Mouse (Mus musculus) heart, postnatal 10 days (tissue): ENCODE data around the gene Fam196b. TPM values are rescaled to one million over a fixed set of nuclear protein-coding genes. Genes with fewer than 3 reads are reported as not detected.

Experiments
- DNase-seq, 2 experiments: peaks; one replicate each; pipeline ENCODE4 v3.0.0; 2021
- intact Hi-C: fragments of 180-260 bp; cut with DNase I; formaldehyde crosslinking; loops from one replicate; pipeline ENCODE4 v1.15.1; 2025
- total RNA-seq, 2 experiments: library from RNA; stranded (reverse); gene quantifications; 2 replicates each; pipeline ENCODE4 v1.2.3; 2021

Fam196b gene
- total RNA-seq, 2 experiments from 2014 or later: not detected

- no peak for DNase-seq
- intact Hi-C loops: no loop called here
These were observed 9.0 kb downstream of the Fam196b start for GRCm38 (mm10) chr11:34323664-34324063.

DNA sequence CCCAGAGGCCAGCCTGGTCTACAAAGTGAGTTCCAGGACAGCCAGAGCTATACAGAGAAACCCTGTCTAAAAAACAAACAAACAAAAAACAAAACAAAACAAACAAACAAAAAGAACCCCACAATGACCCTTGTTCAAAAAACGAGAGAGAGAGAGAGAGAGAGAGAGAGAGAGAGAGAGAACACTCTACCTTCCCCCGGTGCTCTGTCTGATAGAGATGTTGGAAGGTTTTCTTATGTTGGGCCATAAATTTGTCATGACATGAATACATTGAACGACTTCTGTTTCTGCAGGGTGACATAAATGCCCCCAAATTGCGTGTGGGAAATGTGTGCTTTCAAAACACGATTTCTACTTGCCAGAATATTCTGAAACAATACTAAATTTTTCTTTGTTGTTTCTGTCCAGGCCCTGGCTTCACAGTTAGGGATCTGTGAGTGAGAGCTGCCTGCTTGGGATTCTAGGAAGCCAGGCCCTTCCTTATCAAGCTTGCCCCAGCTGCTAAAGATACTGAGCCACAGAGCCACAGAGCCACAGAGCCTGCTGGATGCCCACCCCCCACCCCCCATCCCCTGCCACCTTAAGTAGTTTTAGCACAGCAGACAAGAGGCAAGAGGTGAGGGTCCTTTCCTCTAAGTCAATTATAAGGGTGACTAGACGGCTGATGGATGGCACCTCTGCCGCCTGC, 17.9 kb downstream of the Fam196b start:
- DNase-seq: no peak
- intact Hi-C loops: no loop called here

GRCm38 (mm10) chr11:34337907-34338306, 23.3 kb downstream of the Fam196b start:
- no peak for DNase-seq
- intact Hi-C loops: no loop called here

- intact Hi-C loops: no loop called here
- no peak for DNase-seq
These were observed 25.1 kb downstream of the Fam196b start for GRCm38 (mm10) chr11:34339693-34340092.

DNA sequence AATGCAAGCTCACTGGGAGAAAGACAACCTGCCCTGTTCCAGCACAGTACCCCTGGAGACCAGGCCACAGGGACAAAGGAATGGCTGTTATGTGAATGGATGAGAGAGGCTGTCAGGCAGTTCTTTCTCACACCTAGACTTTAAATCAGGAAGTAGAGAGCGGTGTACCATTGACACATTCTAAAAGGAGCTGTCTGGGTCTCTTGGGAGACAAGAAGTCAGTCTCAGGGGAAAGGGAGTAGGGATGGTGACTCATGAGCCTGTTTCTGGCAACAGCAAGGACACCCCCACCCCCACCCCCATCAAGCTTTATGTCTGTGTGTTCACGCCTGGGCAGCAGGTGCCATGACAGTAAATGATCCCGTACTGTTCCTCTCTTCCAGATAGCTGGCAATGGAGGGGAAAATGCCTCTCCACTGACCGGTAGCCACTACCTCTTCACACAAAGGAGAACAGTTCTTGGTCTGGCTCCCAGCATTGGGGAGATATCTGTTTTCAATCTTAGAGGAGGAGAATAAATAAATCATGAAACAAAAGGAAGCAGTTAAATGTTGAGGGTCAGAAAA, 29.2 kb downstream of the Fam196b start:
- DNase-seq: no peak
- intact Hi-C loops: no loop called here

GRCm38 (mm10) chr11:34344310-34344709, 29.7 kb downstream of the Fam196b start:
- intact Hi-C loops: no loop called here
- no peak for DNase-seq

DNA sequence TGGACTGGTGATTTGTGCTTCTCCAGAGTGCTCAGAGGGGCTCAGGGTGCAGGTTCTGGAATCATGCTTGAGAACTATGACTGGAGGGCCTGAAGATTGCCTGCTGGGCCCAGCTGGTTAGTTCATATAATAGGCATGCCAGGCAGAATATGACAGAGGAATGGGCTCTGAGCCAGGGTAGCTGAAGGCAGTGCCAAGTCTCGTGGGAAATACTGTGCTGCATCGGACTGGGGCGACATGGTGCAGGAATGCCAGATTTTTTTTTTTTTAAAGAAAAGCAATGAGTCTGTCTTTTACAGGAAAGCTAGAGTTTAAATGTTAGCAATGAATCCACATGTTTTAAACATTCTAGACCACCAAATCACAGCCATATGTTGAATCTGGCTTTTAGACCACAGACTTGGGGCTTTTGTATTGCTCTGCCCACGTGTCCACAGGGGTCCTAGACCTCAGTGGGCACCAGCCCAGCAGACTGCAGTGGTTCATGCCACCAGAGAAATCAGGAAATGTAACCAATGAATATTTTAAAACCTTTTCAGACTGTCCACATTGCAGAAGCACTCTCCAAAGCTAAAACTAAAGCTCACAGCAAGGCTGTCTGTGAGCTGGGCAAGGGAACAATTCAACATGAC, 33.8 kb downstream of the Fam196b start:
- peak; percentile 73 to 74 for DNase-seq
- intact Hi-C loops: no loop called here

DNA sequence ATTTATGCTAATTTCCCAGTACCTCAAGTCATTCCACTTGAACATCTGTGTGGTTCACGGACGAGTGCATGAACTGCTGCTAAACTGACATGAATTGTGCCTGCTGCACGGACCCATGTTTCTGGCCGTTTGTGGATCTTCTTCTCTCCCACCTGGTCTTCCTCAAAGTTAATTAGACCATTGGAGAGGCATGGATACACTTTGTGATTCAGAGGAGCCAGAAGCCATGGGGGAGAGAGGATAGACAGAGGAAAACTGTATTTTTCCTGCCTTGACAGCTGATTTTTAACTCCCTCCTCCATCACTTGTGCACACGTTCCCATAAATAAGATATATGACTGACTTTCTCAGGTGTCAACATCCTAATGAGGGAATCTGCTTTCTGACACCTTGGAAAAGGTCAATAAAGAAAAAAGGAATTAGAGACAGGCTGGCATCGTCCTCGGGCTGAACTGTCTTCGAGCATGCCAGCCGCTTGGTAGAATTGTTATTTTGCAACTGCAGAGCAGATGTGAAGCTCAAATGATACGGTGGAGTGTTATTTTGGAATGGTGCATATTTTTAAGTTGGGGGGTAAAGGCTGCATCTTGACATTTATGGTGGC, 34.9 kb downstream of the Fam196b start:
- intact Hi-C loops: no loop called here
- DNase-seq: no peak

DNA sequence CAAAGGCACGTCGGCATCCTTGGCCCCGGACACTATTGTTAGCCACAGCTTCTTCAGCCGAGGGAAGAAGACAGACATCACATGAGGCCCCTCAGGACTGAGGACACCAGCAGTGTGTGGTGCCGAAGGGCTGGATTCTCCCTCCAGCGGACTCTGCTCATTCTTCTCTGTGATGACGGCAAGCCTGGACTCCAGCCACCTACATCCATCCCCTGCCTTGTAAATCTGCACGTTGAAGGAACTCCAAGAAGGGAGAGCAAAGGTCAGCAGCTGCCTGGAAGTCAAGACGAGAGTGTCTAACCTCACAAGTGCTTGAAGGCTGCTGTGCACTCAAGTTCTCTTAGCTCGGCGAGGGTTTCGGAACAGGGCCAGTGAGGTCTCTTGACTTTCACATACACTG, 40.8 kb downstream of the Fam196b start:
- peak; percentile 1 to 7 for DNase-seq
- intact Hi-C loops: no loop called here

DNA sequence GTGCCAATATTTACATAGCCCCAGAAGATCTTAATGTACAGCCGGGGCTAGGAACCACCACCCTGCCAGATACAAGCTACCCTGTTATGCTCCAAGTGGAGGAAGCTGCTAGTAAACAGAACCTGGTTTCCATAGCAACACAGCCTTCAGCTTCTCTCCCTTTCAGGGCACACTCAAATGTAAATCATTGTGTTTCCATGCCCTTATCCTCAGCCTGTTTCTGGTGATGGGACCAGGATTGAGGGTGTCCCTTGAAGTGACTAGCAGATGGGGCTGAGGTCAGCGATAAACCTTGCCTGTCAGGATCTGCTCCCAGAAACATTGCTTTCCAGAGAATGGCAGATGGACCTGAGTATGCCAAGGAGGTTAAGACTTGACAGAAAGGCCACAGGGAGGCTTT, 41.5 kb downstream of the Fam196b start:
- no peak for DNase-seq
- intact Hi-C loops: no loop called here

DNA sequence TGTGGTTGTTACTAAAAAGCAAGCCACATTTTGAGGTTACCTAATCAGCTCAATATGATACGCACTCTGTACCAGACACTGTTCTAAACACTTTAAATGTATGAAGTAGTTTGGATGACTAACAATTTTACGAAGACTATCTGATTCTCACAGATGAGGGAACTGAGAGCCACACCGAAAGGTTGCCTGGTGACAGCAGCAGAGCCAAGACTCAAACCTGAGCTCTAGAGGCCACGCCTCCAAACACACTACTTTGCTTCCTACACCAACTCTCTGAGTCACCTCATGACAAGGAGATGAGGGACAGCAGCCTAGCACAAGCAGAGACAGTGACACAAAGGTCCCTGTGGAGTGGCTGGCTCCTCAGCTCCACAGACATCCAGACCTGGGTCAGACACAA, 57.6 kb downstream of the Fam196b start:
- intact Hi-C loops: no loop called here
- DNase-seq: no peak

DNA sequence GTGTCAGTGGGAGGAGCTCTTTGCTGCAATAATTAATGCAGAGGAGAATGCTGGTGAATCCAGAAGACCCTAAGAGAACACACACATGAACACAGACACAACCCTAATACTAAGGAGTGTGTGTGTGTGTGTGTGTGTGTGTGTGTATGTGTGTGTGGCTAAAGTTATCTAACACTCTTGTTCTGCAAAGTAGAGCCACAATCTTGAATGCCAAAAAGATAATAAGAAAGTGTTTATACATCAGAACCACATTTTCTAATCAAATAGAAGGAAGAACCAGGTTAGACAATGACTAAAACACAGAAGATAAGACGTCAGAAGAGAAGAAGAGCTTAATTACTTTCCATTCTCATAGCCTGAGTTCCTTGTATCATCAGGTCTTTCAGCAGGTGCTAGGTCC, 60.9 kb downstream of the Fam196b start:
- intact Hi-C loops: no loop called here
- DNase-seq: no peak

GRCm38 (mm10) chr11:34377649-34378048, 63.0 kb downstream of the Fam196b start:
- DNase-seq: no peak
- intact Hi-C loops: no loop called here

DNA sequence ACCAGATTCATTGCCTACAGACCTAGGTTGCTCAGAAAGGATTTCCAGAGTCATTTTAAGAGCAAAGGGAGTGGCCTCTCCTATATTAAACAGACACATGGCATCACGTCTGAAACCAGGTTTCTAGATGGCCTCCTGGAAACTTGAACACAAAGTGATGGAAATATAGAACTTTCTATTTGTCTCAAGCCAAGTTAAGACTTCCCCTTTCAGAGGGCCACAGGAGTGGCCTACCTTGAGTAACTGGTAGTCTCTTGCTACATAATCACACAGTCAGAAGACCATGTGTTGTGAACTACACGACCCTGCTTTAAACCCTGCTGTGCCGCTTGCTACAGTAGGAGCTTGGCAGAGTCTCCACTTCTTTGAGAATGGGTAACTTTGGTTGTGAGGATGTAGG, 68.9 kb downstream of the Fam196b start:
- intact Hi-C loops: no loop called here
- no peak for DNase-seq

GRCm38 (mm10) chr11:34384178-34384577, 69.6 kb downstream of the Fam196b start:
- DNase-seq: no peak
- intact Hi-C loops: no loop called here

GRCm38 (mm10) chr11:34385001-34385688, 70.5 kb downstream of the Fam196b start:
- no peak for DNase-seq
- intact Hi-C loops: no loop called here

DNA sequence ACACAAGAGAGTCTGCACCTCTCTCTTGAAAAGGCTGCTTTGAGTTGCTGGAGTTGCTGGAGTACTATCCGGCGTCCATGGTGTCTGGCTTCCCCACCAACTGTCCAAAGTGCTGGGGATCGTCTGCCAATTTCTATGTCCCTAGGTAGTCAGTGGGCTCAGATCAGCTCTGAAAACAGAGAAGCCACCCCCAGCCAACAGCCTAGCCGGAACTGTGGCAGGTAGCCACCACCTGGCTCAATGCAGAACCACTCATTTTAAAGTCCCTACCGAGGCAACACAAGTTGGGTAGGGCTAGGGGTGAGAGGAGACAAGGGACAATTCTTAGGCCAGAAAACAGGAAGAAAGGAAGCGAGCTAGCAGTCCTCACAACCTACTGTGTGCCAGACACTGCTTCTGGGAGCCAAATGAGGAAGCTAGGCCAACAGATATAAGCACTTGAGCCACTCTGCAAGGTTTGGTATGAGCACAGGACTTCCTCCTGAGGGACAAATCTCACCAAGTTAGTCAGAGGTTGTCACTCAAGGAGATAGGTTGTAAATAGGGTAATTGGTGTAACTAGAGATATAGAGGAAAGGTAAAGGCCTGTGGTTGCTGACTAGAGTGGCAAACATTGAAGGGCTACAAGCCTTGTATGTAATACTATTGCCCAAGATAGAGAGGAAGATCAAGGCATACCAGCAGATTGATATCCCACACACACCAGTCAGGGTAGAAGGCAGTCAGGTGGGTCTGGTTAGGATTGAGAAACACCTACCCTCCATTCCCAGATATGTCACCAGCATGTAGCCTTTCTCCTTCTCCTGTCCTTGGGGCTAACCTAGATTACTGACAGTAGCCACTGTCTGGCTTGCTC, 74.9 kb downstream of the Fam196b start:
- intact Hi-C loops: no loop called here
- DNase-seq: no peak

GRCm38 (mm10) chr11:34392105-34392504, 77.5 kb downstream of the Fam196b start:
- no peak for DNase-seq
- intact Hi-C loops: no loop called here

GRCm38 (mm10) chr11:34395802-34396201, 81.2 kb downstream of the Fam196b start:
- no peak for DNase-seq

GRCm38 (mm10) chr11:34397661-34398060, 83.0 kb downstream of the Fam196b start:
- DNase-seq: no peak
- intact Hi-C loops: no loop called here

More at GRCm38 (mm10) chr11:34395802-34396201, 81.2 kb downstream of the Fam196b start:
- intact Hi-C loops: no loop called here
